Mouse (Mus musculus) CD4-positive naive resting alpha-beta T cell, adult 57 days (primary cell): ENCODE measurements around the gene Itga3. TPM values are rescaled to one million over a fixed set of nuclear protein-coding genes. Genes with fewer than 3 reads are reported as not detected.

Experiments
- total RNA-seq: library from RNA; stranded (reverse); gene quantifications from one replicate; pipeline ENCODE4 v1.2.4, GENCODE M21; 2023

The Itga3 gene
- total RNA-seq: 4.7 TPM

GRCm38 (mm10) chr11:95076536-95077111 is at the start of gene Itga3:
Itga3 (minus strand) TSS chr11:95076801.

GRCm38 (mm10) chr11:95119990-95120632 is 43.5 kb upstream of the Itga3 start, which contains the start of gene Dlx3:
Dlx3 (plus strand) TSS chr11:95120119.

GRCm38 (mm10) chr11:95041139-95041609 is 35.4 kb downstream of the Itga3 start, which contains the start of gene Pdk2:
Pdk2 (minus strand) TSS chr11:95041354.

GRCm38 (mm10) chr11:95009629-95010014 is 67.0 kb downstream of the Itga3 start, which contains the start of gene Samd14:
Samd14 (plus strand) TSS chr11:95009879.

Other genes starting within 250 kb of the Itga3 start
- 3.5 TPM for gene Col1a1, start 140.6 kb downstream of the Itga3 start, total RNA-seq
- gene Hils1, start 109.2 kb downstream of the Itga3 start, total RNA-seq: not detected
- gene Sgca, start 100.5 kb downstream of the Itga3 start, total RNA-seq: not detected
- gene Ppp1r9b, start 85.8 kb downstream of the Itga3 start, total RNA-seq: 141 TPM
- gene Samd14, start 66.9 kb downstream of the Itga3 start, total RNA-seq: 0.21 TPM
- 11.4 TPM for gene Pdk2, start 35.4 kb downstream of the Itga3 start, total RNA-seq
- not detected for gene Dlx3, start 43.3 kb upstream of the Itga3 start, total RNA-seq
- not detected for gene Dlx4, start 69.5 kb upstream of the Itga3 start, total RNA-seq
- not detected for gene Tac4, start 184.7 kb upstream of the Itga3 start, total RNA-seq
- gene Kat7, start 233.4 kb upstream of the Itga3 start, total RNA-seq: 112 TPM